Mouse (Mus musculus) lung, postnatal 0 days (tissue): ENCODE results near the gene Sh3pxd2a.

ENCODE experiments used
- CTCF ChIP-seq: IDR thresholded peaks from 2 replicates; pipeline ENCODE4 v1.5.1; 2016; ENCODE audit warnings: antibody characterized with exemption, mild to moderate bottlenecking
- EP300 ChIP-seq: IDR thresholded peaks from 2 replicates; pipeline ENCODE4 v1.6.1; 2016; ENCODE audit warnings: antibody characterized with exemption, mild to moderate bottlenecking, control low read depth

- TF ChIP-seq CTCF = no peak
- no peak for TF ChIP-seq EP300
Observed at GRCm38 (mm10) chr19:47349043-47349442, 115.2 kb downstream of the Sh3pxd2a start.
